Mouse (Mus musculus) hindbrain, embryonic 16.5 days (tissue): ENCODE data around the gene Bnip2. TPM values are rescaled to one million over a fixed set of nuclear protein-coding genes. Genes with fewer than 3 reads are reported as not detected.

Experiments
- ATAC-seq: fragments of 200-750 bp; cut with Nextera tagmentation; 2 replicates; pipeline ENCODE4 v1.8.0; 2017; ENCODE audit warnings: moderate TSS enrichment, moderate library complexity
- H3K27ac ChIP-seq: fragments of 300-500 bp; sonication (generic); 2 replicates; pipeline ENCODE4 v1.5.1; 2014; ENCODE audit warnings: low read depth, mild to moderate bottlenecking, control low read depth, low read length, moderate library complexity
- H3K27me3 ChIP-seq: fragments of 300-500 bp; sonication (generic); replicated peaks from 2 replicates; pipeline ENCODE4 v1.6.1; 2014; ENCODE audit warnings: low read length; ENCODE audit not compliant: control insufficient read depth, insufficient read depth
- H3K36me3 ChIP-seq: fragments of 300-500 bp; sonication (generic); 2 replicates; pipeline ENCODE4 v1.6.1; 2014; ENCODE audit warnings: mild to moderate bottlenecking, low read length, moderate library complexity, mixed read lengths; ENCODE audit not compliant: control insufficient read depth, insufficient read depth
- H3K4me1 ChIP-seq: fragments of 300-500 bp; sonication (generic); 2 replicates; pipeline ENCODE4 v1.6.1; 2014; ENCODE audit warnings: low read depth, low read length; ENCODE audit not compliant: control insufficient read depth, insufficient read depth
- H3K4me2 ChIP-seq: fragments of 300-500 bp; sonication (generic); 2 replicates; pipeline ENCODE4 v1.6.1; 2014; ENCODE audit warnings: mild to moderate bottlenecking, low read length, control low read depth, moderate library complexity
- H3K4me3 ChIP-seq: fragments of 300-500 bp; sonication (generic); 2 replicates; pipeline ENCODE4 v1.5.1; 2014; ENCODE audit warnings: mild to moderate bottlenecking, low read length, control low read depth, moderate library complexity
- H3K9ac ChIP-seq: fragments of 300-500 bp; sonication (generic); 2 replicates; pipeline ENCODE4 v1.6.1; 2014; ENCODE audit warnings: low read depth, mild to moderate bottlenecking, control low read depth, low read length, moderate library complexity
- H3K9me3 ChIP-seq: fragments of 300-500 bp; sonication (generic); 2 replicates; pipeline ENCODE4 v1.6.1; 2014; ENCODE audit warnings: mild to moderate bottlenecking, low read length, moderate library complexity; ENCODE audit not compliant: control insufficient read depth
- WGBS: fragments of 180-500 bp; shearing (Covaris S2); extraction: QIAGEN DNeasy Blood & Tissue Kit; methylation state at CpG from one replicate; pipeline ENCODE4 v1.1.7; 2014; 5-methylcytosine and 5-hydroxymethylcytosine counted together
- polyA plus RNA-seq: library from polyadenylated mRNA; unstranded; fragments of >200 nt; fragmentation: Nextera tagmentation; extraction: Ambion mirVana; gene quantifications from 2 replicates; pipeline ENCODE4 v1.2.1, GENCODE M21; 2015

The Bnip2 gene
- polyA plus RNA-seq, 1 experiment from 2014 or later = 61.7 TPM

GRCm38 (mm10) chr9:70049416-70049783, 60.1 kb downstream of the Bnip2 start:
- H3K27me3 ChIP-seq = no peaks in the 10 kb centered on the region
- no peak overlapping the region for H3K4me2 ChIP-seq
- H3K27ac ChIP-seq = no peak overlapping the region
- H3K36me3 ChIP-seq = no peaks in the 10 kb centered on the region
- no peaks in the 10 kb centered on the region for H3K9me3 ChIP-seq
- 27% methylated on average over 3 of the region's 3 CpGs for WGBS
- no peak overlapping the region for H3K4me3 ChIP-seq
- no peaks in the 10 kb centered on the region for H3K4me1 ChIP-seq
- H3K9ac ChIP-seq = no peak overlapping the region
- ATAC-seq = no peak

- Histone ChIP-seq H3K27ac (no peak overlapping the region), H3K9me3 (no peaks in the 10 kb centered on the region), H3K27me3 (no peaks in the 10 kb centered on the region), H3K36me3 (no peaks in the 10 kb centered on the region), H3K4me2 (no peak overlapping the region), H3K4me1 (no peaks in the 10 kb centered on the region), H3K9ac (no peak overlapping the region), H3K4me3 (no peak overlapping the region)
- ATAC-seq = no peak
- 50% methylated on average over 8 of the region's 8 CpGs for WGBS
Observed at GRCm38 (mm10) chr9:70049839-70050238, 60.6 kb downstream of the Bnip2 start.

- H3K27me3 ChIP-seq = no peaks in the 10 kb centered on the region
- no peaks in the 10 kb centered on the region for H3K36me3 ChIP-seq
- H3K27ac ChIP-seq = no peak overlapping the region
- 49% methylated on average over 3 of the region's 3 CpGs for WGBS
- H3K4me1 ChIP-seq = no peaks in the 10 kb centered on the region
- no peaks in the 10 kb centered on the region for H3K9me3 ChIP-seq
- ATAC-seq = no peak
- H3K4me3 ChIP-seq = no peak overlapping the region
- no peak overlapping the region for H3K4me2 ChIP-seq
- H3K9ac ChIP-seq = no peak overlapping the region
Observed at GRCm38 (mm10) chr9:70052730-70053129, 63.5 kb downstream of the Bnip2 start.

- H3K36me3 ChIP-seq = no peaks in the 10 kb centered on the region
- H3K4me2 ChIP-seq = no peak overlapping the region
- WGBS = 40% methylated on average over 3 of the region's 3 CpGs
- ATAC-seq = no peak
- H3K4me1 ChIP-seq = no peaks in the 10 kb centered on the region
- no peaks in the 10 kb centered on the region for H3K27me3 ChIP-seq
- no peaks in the 10 kb centered on the region for H3K9me3 ChIP-seq
- H3K4me3 ChIP-seq = no peak overlapping the region
- H3K27ac ChIP-seq = no peak overlapping the region
- H3K9ac ChIP-seq = no peak overlapping the region
Observed at GRCm38 (mm10) chr9:70053411-70053810, 64.1 kb downstream of the Bnip2 start.

Other genes with a start within 250 kb of the Bnip2 start
- gene Foxb1, start 228.5 kb upstream of the Bnip2 start, polyA plus RNA-seq = 6.9 TPM in 2 replicates
- 171 and 196 TPM in 2 replicates for gene Gtf2a2, start 23.1 kb downstream of the Bnip2 start, polyA plus RNA-seq
- 0.05 TPM in 1 of 2 replicates, not detected in the other for gene Gcnt3, start 48.6 kb downstream of the Bnip2 start, polyA plus RNA-seq
- 13.6 and 16.3 TPM in 2 replicates for gene Fam81a, start 153.1 kb downstream of the Bnip2 start, polyA plus RNA-seq
- gene Myo1e, start 217.9 kb downstream of the Bnip2 start, polyA plus RNA-seq = 7.5 and 10.9 TPM in 2 replicates